Mouse (Mus musculus): ENCODE measurements around the gene Zmiz2.
A peak's percentile ranks its signal among the peaks of the same experiment; 100 is the strongest.
"Not testable (repeated sequence)": the region's sequence is repeated elsewhere in the genome, so short reads cannot be mapped to it uniquely, and the experiment has no call there.

The Zmiz2 gene

DNA sequence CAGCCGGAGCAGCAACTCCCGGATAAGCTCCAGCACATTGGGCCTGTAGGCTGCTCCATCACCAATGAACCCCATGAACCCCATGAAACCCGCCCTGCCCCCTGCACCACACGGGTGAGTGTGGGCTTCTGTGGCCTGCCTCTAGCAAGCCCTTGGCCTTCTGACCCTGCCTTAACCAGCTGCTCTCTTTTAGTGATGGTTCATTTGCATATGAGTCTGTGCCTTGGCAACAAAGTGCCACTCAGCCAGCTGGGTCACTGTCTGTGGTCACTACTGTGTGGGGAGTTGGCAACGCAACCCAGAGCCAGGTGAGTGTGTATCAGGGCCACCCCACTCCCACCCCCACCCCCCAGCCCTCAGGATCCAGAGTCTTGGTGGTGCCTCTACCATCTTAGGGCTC is 6.7 kb downstream of the Zmiz2 start:
- no peak for DNase-seq (ENCODE audit: low spot score in 2 of 2)

DNA sequence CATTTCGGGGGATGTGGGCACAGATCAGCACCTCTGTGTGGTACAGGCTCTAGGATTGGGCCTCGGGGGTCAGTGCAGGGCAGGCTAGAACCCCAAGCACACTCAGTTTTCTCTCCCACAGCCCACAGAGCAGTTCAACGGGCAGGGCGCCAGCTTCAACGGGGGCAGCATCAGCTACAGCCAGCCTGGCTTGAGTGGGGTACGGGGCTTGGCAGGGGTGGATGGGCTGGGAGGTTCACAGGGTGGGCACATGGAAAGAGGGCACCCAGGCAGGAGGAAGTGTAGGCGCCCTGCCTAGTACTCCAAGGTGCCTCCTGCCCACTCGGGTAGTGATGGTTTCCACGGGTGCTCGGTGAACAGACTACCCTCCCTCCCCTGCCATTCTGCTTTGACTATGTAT is 9.3 kb downstream of the Zmiz2 start:
- no peak for DNase-seq (ENCODE audit: low spot score in 2 of 2)

DNA sequence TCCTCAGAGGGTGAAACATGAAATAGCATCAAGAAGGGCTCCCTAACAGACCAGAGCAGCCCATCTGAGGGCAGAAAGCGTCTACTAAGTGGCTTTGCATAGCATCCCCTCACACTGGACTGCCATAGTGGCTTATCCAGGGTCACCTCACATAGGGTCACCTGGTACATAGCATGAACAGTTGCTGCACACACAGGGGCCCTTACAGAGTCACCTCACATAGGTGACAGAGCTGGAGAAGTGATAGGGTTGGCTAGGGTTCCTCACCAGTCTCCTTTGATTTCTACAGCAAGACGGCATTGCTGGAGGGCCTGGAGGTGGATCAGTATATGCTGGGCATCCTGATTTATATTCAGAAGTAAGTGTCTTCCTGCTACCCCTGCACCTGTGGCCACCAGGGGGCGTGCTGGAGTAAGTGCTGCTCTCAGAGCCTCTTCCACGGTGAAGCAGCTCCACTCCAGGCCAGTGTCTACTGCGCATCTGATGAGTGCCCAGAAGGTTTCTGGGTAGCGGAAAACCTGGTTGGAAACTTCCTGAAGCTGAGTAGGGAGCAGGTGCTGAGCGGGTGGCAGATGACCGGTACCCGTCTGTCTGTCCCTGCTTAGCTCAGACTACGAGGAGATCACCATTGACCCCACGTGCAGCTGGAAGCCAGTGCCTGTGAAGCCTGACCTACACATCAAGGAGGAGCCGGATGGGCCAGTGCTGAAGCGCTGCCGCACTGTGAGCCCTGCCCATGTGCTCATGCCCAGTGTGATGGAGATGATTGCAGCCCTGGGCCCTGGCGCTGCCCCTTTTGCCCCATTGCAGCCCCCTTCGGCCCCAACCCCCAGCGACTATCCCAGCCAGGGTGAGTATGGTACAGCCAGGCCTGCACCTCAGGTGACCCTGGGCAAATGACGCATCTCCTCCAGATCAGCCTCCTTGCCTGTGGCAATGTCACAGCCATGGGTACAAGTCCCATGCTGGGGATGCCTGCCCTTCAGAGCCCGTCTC is 13.9 kb downstream of the Zmiz2 start:
- DNase-seq (ENCODE audit: low spot score in 2 of 2), result peak; percentile 51 to 65

DNA sequence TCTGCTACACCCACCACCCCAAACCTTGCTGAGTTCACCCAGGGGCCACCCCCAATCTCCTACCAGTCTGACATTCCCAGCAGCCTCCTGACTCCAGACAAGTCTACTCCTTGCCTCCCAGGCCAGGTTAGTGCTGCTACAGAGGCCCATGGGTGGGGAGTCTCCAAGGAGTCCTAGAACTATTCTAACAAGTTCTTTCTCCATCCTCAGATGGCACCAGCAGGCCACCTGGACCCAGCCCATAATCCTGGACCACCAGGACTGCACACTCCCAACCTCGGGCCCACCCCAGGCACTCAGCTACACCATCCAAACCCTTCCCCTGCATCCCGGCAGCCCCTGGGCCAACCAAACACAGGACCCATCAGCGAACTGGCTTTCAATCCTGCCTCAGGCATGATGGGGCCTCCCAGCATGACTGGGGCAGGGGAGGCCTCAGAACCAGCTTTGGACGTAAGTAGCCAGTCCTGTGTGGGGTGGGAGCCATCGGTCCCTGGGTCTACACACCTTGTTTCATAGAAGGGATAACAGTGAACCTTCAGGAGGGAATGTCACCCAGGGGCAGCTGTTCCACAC is 15.0 kb downstream of the Zmiz2 start:
- peak in 1 of 2 experiments; percentile 1 for DNase-seq (ENCODE audit: low spot score in 2 of 2)

DNA sequence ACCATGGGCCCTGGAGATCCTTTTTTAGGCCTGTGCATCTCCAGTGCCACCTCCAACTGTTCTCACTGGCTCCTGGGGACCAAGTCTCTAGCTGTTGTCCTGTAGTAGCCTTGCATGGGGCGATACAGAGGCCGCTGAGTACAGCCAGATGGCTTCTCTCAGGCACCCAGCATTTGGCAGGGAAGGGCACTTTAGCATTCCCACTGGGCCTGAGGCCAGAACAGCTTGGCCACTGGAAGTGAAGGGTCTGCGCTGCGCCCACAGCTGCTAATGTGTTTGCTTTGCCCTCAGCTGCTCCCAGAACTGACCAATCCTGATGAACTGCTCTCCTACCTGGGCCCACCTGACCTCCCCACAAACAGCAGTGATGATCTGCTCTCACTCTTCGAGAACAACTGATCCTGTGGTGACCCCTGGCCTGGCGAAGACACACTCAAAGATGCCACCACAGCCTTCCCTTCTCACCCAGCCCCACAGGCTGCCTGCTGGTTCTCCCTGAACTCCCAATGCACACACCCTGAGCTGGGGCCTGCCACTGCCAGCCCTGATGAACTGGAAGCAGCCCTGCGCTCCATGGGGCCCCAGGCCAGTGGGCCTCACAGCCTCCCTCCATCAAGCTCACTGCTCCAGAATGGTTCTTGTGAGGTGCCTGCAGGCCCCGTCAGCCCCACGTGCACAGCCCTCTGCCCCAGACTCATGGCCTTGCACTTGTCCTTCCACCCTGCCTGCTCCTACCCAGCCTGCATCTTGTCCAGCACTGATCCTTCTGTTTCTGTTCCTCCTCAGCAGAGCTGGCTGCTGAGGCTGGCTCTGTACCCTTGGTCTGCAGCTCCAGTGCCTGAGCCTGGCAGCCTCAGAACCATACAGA is 16.1 kb downstream of the Zmiz2 start:
- DNase-seq (ENCODE audit: low spot score in 2 of 2), result peak in 1 of 2 experiments; percentile 20

DNA sequence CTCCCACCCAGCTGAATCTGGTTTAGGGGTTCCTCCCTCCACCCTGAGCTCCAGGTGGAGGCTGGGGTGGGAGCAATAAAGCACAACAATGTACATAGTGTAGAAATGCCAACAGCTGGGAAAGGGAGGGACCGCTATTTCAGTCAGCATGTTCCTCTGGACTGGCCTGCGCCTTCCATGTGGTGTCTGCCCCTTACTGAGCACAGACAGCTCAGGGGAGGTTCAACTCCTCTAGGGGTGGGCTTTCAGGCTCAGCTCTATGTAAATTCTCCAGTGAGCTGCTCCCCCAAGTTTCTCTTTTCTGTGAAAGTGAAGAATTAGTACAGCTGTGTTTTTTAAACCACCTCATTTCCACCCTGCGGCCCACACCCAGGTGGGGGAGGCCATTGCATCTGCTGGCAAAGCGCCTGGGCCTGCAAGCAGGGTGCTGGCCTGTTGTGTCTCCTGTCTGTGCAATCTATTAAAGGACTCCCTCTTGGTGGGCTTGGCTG is 16.8 kb downstream of the Zmiz2 start:
- peak; percentile 42 to 56 for DNase-seq (ENCODE audit: low spot score in 2 of 2)

DNA sequence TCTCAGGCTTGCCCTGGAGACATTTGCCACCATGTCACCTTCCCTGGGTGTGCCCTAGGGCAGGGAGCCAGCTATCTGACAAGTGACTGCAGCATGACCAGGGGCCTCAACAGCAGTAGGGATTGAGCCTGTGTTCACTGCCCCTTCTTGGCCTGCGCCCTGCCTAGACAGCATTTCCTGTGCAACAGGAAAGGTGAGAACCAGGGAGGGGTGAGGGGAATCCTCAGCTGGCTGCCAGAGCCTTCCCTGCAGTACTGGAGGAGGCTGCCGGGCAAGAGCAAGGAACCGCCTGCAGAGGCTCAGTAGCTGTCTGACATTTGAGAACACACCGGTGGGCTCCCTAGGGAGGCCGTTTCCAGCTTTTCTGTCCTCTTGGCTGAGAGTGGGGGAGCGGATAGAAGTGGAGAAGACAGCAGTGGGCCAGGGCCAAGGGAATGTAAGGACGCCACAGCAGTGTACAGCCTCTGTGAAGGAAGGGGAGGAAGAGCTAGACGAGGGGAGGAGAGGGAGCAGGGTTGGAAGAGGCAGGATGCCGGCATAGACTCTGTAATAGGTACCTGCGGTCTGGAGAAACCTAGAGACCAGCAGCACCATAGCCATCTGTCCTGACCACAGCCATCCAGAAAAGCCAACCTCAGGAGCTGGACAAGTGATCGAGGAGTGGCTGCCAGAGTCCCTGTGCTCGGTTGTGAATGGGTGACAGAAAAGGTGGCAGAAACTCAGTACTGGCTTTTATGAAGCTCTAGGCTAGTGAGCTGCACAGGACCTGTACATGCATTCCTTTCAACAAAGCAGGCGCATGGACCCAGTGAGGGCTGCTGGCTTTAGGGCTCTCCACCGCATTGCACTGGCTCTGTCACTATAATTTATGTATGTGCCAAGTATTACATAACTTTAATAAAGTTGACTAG is 17.6 kb downstream of the Zmiz2 start:
- DNase-seq (ENCODE audit: low spot score in 2 of 2), result peak; percentile 52 to 54

DNA sequence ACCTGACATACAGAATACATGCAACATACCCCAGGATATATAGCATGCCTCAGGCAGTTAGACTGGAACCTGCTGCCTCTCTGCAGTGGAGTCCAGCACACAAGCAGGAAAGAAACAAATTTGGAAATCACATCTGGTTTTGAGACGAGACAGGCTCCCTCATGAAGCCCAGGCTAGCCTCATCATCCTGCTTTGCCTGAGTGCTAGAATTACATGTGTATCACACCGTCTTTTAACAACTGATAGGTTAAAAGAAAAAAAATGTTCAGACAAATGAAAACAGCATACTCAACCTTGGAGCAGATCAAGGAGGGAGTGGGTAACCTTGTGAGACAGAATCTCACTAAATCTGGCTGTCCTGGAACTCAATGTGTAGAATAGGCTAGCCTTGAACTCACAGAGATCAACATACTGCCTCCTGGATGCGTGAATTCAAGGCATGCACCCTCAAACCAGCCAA is 18.3 kb downstream of the Zmiz2 start:
- no peak for DNase-seq (ENCODE audit: low spot score in 2 of 2)

DNA sequence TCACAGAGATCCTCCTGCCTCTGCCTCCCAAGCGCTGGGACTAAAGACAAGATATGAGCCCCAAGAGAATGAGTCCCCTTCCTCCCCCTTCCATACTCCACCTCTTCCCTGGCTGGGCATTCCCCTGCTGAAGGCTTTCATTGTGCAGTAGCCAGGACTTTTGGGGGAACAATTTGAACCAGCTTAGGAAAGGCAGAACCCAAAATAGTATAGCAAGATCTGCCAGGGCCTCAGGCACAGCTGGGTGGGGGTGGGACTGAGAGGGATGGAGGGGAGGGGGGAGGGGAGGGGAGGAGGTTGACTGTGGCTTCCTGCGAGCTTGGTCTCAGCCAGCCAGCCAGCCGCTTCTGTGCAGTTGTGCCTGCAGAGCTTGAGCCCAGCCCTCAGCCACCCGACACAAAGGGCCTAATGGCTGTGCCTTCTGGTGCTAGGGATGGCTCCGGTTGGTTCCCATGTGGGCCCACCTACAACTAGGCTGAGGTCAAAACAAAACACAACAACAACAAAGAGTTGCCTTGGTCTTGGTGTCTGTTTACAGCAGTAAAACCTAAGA is 21.3 kb downstream of the Zmiz2 start:
- no peak for DNase-seq (ENCODE audit: low spot score in 2 of 2)

DNA sequence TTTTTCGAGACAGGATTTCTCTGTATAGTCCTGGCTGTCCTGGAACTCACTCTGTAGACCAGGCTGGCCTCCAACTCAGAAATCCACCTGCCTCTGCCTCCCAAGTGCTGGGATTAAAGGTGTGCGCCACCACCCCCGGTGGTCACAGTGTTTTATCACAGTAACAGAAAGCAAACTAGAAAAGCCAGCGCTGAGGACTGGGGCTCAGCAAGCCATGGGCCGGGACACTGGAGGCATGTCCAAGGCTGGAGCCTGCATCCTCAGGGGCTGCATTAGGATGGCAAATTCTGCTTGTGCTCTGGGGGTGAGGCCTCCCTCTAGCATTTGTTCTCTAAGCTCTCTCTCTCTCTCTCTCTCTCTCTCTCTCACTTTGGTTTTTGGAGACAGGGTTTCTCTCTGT is 21.9 kb downstream of the Zmiz2 start:
- not testable (repeated sequence) for DNase-seq (ENCODE audit: low spot score in 2 of 2)

DNA sequence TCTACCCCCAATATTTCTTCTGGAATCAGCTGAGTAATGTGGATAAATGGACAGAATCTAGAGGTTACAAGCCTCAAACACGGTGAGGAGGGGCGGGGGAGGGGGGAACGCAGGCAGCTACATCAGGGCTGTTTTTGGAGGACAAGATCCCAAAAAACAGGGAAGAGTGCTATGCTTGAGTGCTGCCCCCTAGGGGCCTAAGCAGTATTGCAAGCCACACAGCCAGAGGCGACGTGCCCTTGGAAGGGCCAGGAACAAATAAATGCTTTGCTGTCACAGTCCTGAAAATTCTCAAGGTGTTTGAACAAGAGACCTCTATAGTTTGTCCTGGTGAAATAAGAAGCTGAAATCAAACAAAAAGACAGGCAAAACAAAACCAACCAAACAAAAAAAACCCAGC is 22.8 kb downstream of the Zmiz2 start:
- peak; percentile 82 to 89 for DNase-seq (ENCODE audit: low spot score in 2 of 2)

DNA sequence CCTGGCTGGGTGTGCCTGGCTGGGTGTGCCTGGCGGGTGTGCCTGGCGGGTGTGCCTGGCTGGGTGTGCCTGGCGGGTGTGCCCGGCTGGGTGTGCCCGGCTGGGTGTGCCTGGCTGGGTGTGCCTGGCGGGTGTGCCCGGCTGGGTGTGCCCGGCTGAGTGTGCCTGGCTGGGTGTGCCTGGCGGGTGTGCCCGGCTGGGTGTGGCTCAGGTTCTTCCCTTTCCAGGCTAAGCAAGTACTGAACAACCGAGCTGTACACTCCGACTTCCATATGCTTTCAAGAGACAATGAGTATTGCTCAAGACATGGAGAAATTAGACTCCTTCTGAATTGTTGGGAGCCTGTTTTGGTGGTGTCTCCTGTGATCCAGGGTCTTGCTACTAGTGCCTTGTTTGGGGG is 24.4 kb downstream of the Zmiz2 start:
- DNase-seq (ENCODE audit: low spot score in 2 of 2), result no peak

DNA sequence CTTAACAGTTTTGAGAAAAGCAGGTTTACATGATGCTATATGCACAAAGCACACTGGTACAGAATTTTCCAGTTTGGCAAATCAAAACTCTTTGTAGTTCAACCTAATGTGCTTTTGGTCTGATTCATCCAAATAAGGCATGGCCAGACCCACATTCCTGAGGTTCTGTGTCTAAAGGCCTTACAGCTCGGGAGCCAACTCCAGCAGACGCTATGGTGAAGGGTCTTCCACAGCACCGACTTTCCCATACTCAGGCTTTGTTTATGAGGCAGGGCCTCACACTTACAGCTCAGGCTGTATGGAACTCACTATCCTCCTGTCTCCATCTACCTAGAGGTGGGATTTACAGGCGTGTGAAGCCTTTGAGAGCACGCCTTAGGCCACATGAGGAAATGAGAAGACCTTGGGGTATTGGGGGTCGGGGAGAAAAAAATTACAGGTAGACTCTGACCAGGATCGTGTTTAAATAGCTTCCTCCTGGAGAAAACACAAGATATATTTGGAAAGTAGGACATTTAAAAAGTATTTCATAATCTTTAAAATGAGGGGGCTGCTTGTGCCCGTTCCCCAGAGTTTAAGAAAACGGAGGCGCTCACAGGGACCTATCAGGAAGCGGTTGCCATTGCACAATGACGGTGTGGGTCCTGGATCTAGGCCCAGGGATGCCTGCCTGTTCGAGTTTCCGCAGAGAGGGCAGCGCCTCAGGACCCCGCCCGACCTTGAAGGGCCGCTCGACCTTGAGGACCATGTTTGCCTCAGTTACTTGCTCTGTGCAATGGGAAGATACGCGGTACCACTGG is 26.1 kb downstream of the Zmiz2 start, which contains the start of gene Ppia:
TSS of gene Ppia (plus strand) at position 693 of the 800 bp plus-strand sequence.
- no peak for DNase-seq (ENCODE audit: low spot score in 2 of 2)

DNA sequence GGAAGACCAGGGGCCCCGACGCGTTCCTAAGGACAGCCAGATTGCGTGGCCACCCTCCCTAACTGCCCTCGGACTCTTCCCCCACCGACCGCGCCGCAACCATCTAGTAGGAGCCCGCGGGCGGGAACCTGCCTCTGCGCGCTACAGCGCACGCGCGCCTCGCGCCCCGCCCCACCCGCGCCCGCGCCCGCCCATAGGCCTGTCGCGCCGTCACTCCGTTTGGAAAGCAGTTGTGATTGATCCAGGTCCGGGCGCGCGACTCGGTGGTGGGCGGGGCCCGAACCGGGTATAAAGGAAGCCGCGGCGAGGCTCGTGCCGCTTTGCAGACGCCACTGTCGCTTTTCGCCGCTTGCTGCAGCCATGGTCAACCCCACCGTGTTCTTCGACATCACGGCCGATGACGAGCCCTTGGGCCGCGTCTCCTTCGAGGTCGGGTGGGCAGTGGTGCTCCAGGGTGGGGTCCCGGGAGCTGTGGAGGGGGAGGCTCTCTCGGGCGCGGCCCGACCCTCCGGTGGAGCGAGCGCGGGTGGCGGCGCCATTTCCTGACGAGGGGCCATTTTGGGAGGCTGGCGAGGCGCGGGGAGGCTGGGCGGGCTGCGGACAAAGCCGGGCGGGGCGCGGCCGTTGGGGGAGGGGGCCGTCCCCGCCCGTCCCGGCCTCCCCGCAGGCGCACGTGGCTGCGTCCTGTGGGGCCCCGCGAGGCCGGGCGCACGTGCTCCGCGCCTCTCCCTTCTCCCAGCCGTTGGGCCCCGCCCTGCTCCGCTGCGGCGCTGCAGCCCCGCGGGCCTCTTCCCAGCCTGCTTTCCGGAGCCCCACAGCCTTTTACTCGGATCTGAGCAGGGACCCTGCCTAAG is 26.9 kb downstream of the Zmiz2 start:
- peak; percentile 99 for DNase-seq (ENCODE audit: low spot score in 2 of 2)

DNA sequence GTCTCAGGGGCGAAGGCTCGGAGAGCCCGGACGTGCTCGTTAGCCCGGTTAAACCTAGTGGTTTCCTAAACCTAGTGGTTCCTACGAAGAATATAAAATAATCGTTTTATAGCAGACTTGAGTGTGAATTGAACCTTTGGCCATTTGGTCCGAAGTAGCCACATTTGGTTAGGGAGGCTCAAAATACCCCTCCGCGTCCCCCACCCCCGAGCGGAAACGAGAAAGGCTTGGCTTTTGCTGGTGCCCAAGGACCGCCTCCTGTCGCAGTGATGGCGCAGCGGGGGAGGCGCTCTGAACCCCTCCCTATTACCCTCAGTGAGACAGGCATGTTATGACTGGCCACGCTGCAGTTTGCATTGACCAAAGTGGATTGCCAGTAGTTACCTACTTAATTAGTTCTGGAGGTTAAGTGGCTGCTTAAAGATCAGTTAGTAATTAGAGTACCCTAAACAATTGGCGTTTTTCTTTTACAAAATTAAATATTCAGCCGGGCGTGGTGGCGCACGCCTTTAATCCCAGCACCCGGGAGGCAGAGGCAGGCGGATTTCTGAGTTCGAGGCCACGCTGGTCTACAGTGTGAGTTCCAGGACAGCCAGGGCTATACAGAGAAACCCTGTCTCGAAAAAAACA is 27.6 kb downstream of the Zmiz2 start:
- DNase-seq (ENCODE audit: low spot score in 2 of 2), result peak; percentile 82 to 84

DNA sequence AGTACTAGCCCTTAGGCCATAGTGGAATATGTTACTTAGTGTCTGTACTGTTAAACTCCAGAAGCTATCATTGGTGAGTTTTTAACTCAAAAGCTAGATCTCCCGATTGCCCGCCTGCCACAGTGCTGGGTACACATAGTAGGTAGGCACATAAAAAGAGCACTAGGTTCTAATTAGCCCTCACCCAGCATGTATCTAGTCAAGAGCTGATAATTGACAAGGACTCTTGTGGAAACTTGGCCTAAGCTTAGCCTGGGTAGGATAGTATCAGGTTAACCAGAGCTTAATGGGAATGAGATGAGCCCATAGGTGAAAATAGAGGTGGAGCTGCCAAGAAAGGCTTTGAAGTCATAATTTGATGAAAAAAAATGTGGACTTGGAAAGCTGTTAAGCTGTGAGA is 28.2 kb downstream of the Zmiz2 start:
- no peak for DNase-seq (ENCODE audit: low spot score in 2 of 2)

DNA sequence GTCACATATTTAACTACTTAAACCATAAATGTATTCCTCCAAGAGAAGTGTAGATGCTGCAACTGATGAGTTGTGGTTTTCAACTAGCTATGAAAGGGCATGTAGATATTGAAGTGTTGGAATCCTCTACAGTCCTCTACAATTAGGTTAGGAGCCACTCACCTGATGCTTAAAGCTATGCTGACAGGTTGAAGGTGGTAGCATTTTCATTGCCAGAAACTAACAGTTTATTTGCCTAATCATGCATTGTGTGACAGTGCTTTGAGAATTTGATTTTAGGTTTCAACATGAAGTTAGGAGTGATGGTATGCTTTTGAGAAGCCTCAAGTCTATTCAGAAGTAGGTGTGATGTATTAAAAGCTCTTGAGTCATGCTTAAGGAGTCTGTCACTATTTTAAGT is 28.6 kb downstream of the Zmiz2 start:
- DNase-seq (ENCODE audit: low spot score in 2 of 2), result no peak

DNA sequence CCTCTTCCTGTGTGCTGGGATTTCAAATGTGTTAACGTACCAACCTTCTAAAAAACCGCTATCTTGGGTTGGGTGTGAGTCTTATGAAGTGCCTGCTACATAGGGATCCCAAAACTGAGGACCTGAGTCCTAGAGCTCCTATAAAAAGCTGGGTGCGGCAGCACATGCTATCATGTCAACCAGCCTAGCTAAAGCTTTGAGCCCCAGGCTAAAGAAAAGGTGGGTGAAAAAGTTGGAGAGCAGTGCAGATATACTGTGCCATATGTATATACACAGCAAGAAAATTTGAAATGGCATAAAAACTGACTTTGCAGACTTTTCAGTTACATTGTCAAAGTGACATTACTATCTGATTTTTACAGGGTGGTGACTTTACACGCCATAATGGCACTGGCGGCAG is 29.9 kb downstream of the Zmiz2 start:
- no peak for DNase-seq (ENCODE audit: low spot score in 2 of 2)

All from right cerebral cortex, adult 2 months (tissue).